Mouse (Mus musculus) c-Kit-positive CD71-negative TER-119-negative erythroid progenitor cells, embryonic 14.5 days (primary cell): ENCODE measurements around the gene Eef1a2.

Experiments
- DNase-seq: peaks from one replicate; pipeline ENCODE4 v3.0.0-alpha.2; 2013; ENCODE audit warnings: low read depth

Eef1a2 gene

DNA sequence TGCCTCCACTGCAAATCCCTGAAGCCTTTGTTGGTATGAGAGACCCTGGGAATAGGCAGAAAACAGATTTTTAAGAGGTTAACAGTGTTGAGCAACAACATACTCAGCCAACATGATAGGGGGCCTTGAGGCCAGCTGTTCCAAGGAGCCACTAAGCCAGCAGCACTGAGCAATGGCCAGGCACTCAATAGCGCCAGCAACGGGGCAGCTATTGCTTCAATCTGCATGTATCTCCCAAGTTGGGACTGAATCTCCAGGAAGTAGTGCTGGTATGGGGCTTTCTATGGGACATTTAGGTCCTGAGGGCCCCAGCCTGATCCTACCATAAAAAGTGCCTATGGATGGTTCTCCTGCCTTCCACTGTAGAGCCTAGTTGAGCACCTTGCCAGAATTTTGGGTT is 1.7 kb upstream of the Eef1a2 start:
- no peak for DNase-seq

- no peak for DNase-seq
Observed at GRCm38 (mm10) chr2:181157716-181158302, 995 bp upstream of the Eef1a2 start.

GRCm38 (mm10) chr2:181157180-181157579 is 366 bp upstream of the Eef1a2 start:
- DNase-seq, result no peak

GRCm38 (mm10) chr2:181155801-181156200 is 1.0 kb downstream of the Eef1a2 start:
- DNase-seq, result no peak

DNA sequence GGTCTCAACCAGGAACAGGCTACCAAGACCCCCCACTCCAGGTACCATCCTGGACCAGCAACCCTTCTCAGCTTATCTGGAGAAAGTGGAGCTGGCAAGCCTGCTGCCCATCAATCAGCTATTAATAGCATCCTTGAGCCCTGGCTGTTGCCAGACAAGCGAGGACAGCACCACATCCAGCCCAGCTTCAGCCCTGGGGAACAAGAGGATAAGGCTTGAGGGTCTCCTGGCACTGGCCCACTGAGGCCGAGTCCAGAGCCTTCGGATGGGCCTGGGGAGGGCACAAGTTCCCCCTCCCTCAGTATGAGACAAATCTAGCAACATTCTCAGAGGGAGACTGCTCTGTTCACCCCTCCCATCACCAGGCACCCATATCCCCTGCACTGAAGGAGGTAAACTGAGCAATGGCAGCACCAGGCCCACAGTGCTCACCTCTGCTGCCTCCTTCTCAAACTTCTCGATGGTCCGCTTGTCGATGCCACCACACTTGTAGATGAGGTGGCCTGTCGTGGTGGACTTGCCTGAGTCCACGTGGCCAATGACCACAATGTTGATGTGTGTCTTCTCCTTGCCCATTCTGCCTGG is 1.9 kb downstream of the Eef1a2 start:
- DNase-seq, result no peak

- DNase-seq, result no peak
Observed at GRCm38 (mm10) chr2:181154361-181154760, 2.5 kb downstream of the Eef1a2 start.

DNA sequence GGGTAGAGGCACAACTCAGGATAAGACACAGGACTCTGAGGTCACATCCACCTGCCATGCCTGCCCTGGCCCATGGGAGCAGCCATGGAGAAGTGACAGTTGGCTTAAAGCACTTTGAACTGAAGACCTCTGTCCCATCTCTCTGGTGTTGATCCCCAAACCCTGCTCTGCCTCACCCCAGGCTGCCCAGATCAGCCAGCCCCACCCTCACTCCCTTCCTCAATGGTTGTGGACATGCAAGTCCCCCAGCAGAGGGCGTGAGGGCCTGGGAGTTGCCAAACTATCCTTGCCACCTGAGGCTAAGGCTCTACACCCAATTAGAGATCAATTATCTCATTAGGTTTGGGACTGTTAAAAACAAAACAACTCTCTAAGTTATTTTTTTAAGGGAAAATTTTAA is 3.0 kb downstream of the Eef1a2 start:
- DNase-seq, result no peak

- DNase-seq, result no peak
Observed at GRCm38 (mm10) chr2:181153131-181153530, 3.7 kb downstream of the Eef1a2 start.

DNA sequence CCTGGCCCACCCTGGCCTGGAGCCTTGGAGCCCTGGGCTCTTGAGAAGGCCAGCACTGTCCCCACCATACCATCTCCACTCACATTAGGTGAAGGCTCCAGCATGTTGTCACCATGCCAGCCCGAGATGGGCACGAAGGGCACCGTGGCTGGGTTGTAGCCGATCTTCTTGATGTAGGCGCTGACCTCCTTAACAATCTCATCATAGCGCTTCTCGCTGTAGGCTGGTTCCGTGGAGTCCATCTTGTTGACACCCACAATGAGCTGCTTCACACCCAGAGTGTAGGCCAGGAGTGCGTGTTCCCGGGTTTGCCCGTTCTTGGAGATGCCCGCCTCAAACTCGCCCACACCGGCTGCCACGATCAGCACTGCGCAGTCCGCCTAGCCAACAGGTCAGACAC is 4.1 kb downstream of the Eef1a2 start:
- DNase-seq, result no peak

- no peak for DNase-seq
Observed at GRCm38 (mm10) chr2:181150281-181150680, 6.5 kb downstream of the Eef1a2 start.

- DNase-seq, result no peak
Observed at GRCm38 (mm10) chr2:181148318-181148955, 8.4 kb downstream of the Eef1a2 start.

DNA sequence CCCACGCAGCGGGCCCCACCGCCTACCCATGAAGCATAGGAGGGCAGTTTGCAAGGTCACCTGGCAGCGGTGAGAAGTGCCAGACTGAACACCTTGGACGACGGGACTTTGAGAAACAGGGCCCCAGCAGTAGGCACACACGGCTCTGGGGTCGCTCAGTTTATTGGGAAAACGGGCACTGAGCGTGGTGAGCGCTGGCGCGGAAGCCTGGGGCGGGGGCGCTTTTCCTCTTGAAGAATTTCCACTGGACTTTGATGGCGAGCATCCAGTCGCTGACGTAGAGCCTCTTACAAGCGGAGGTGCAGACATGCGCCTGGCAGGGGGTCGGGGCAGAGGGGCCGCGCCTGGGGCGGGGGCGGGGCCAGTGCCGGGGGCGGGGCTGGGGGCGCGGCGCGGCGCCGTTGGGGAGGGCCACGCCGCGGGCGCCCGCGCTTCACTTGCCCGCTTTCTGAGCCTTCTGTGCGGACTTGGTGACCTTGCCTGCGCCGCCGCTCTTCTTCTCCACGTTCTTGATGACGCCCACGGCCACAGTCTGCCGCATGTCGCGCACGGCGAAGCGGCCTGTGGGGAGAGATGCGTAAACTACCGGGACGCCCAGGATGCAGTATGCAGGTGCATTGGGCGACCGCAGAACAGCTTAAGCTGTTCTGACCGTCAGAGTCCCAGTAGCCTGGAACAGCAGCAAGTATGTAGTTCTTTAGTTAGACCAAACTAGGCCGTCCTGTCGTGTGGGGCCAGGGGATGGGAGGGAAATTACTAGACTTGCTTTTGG is 9.1 kb downstream of the Eef1a2 start:
- no peak for DNase-seq

DNA sequence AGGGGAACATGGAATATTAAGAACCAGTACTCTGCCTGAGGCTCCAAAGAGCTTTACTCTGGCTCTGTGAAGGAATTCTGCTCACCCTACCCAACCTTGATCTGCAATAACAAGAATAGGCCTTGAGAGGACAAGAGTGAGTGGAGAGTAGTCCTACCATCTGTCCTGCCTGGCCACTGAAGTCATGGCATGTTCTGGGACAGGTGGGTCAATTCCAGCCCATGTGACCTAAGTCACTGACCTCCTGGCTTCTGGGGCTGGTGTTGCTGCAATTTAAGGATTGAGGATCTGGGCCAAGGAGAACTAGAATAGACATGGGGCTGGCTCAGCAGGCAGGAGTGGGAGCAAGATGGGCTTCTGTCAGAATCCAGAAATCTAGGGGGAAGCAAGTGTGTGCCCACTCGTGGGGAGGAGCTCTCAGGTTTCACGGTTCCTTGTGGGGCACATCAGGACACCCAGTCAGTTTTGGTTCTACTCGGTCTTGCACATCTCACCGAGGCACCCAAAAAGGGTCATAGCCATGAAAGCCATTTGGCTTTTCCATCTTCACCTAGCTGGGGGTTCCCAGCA is 9.8 kb downstream of the Eef1a2 start:
- DNase-seq, result no peak

- no peak for DNase-seq
Observed at GRCm38 (mm10) chr2:181144675-181145074, 12.1 kb downstream of the Eef1a2 start.

GRCm38 (mm10) chr2:181143509-181144276 is 13.1 kb downstream of the Eef1a2 start:
- DNase-seq, result no peak

DNA sequence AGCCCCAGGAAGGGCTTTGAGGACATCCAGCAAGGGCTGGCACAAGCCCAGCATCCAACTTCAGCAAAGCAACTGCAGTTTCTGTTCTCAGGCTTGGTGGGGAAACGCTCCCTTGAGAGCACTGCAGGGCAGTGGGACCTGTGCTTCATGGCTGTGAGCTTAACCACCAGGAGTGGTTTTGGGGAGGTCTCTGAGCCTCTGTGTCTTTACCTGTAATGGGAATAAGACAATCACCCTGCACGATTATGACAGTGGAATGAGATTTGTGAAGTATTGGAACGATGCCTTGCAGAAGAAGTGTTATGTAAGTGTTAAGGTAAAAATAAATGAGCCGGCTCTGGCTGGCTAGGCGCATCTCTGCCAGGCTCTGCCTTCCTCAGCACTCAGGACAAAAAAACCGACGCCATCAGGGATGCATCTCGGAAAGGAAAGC is 14.1 kb downstream of the Eef1a2 start:
- no peak for DNase-seq

DNA sequence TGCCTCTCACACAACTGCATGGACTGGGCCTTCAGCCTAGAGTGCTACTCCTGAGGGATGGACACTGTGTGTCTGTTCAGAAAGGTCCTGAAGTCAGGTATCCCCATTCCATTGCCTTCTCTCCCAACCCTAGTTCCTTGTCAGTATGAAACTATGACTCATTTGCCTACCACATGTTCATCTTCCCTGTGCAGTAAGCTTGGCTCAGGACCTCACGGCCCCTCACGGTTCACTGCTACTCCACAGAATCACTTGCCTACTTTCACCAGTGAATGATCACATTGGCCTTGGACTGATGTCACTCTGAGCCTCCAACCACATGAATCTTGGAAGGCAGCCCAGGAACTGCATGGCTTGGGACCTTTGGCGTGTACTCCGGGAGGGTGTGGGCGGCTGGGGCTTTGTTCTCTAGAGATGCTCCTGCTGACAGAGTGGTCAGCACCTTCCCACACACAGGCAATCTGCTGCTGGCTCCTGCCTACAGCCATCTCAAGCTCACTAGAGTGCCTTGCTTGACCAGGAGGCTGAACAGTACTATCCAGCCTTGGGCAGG is 17.1 kb downstream of the Eef1a2 start:
- no peak for DNase-seq

DNA sequence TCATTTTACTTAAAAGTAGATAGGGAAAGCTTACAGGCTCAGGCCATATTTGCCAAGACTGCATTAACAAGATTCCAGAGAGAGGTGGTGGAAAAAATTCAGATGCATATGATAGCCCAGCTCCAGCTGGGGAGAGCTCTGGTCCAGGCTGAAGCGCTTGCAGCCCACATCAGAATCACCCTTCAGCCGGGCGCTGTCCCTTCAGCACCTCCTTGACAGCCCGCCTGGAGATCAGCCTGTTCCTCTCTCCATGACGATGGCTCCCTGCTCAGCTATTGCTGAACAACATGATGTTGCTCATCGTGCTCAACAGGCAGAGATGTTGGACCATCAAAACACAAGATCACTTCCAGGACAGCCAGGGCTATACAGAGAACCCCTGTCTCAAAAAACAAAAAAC is 19.9 kb downstream of the Eef1a2 start:
- DNase-seq, result peak; percentile 24

- no peak for DNase-seq
Observed at GRCm38 (mm10) chr2:181135446-181135818, 21.4 kb downstream of the Eef1a2 start.

- no peak for DNase-seq
Observed at GRCm38 (mm10) chr2:181134591-181135445, 22.0 kb downstream of the Eef1a2 start, which contains the start of gene Kcnq2. Gene Kcnq2, minus strand, starts transcription at chr2:181135300.
